Mouse (Mus musculus) left cerebral cortex, postnatal 14 days (tissue): ENCODE results near the gene Mapk8ip2. TPM values are rescaled to one million over a fixed set of nuclear protein-coding genes. Genes with fewer than 3 reads are reported as not detected.

ENCODE experiments used
- total RNA-seq, 2 experiments: library from RNA; stranded (reverse); gene quantifications; 2 replicates each; pipeline ENCODE4 v1.2.3; 2021

The Mapk8ip2 gene
- total RNA-seq, 2 experiments from 2014 or later, result 187 to 201 TPM

Other genes with a start within 250 kb of the Mapk8ip2 start
- 100 to 1,000 TPM; 154 to 159 TPM for gene Ppp6r2, start 242.4 kb upstream of the Mapk8ip2 start, total RNA-seq
- gene Sbf1, start 138.6 kb upstream of the Mapk8ip2 start, total RNA-seq, result 100 to 1,000 TPM; 198 to 204 TPM
- not detected for gene Adm2, start 131.2 kb upstream of the Mapk8ip2 start, total RNA-seq
- gene Miox, start 119.5 kb upstream of the Mapk8ip2 start, total RNA-seq, result not detected
- gene Lmf2, start 98.3 kb upstream of the Mapk8ip2 start, total RNA-seq, result 10 to 100 TPM; 18.0 to 20.3 TPM
- gene Ncaph2, start 98.2 kb upstream of the Mapk8ip2 start, total RNA-seq, result 10 to 100 TPM; 80.2 to 81.3 TPM
- 10 to 100 TPM; 25.6 to 26.0 TPM for gene Sco2, start 80.1 kb upstream of the Mapk8ip2 start, total RNA-seq
- 1 to 10 TPM; 1.5 to 1.7 TPM for gene Tymp, start 76.9 kb upstream of the Mapk8ip2 start, total RNA-seq
- gene Odf3b, start 74.6 kb upstream of the Mapk8ip2 start, total RNA-seq, result 1 to 10 TPM in 1 of 2 experiments, under 1 TPM in 1; 0.35 to 1.0 TPM
- under 1 TPM; 0.19 to 0.44 TPM for gene Klhdc7b, start 69.0 kb upstream of the Mapk8ip2 start, total RNA-seq
- gene Syce3, start 43.4 kb upstream of the Mapk8ip2 start, total RNA-seq, result not detected
- gene Cpt1b, start 28.1 kb upstream of the Mapk8ip2 start, total RNA-seq, result 1 to 10 TPM; 2.2 to 3.4 TPM
- gene C730034F03Rik, start 24.3 kb upstream of the Mapk8ip2 start, total RNA-seq, result 1 to 10 TPM; 1.9 to 2.3 TPM
- gene Gm44502, start 24.2 kb upstream of the Mapk8ip2 start, total RNA-seq, result not detected
- gene Chkb, start 24.0 kb upstream of the Mapk8ip2 start, total RNA-seq, result 10 to 100 TPM; 41.1 to 41.6 TPM
- gene Arsa, start 23.5 kb downstream of the Mapk8ip2 start, total RNA-seq, result 10 to 100 TPM; 27.7 to 31.2 TPM
- 100 to 1,000 TPM; 237 to 253 TPM for gene Shank3, start 45.7 kb downstream of the Mapk8ip2 start, total RNA-seq
- 1 to 10 TPM; 1.2 to 1.3 TPM for gene Acr, start 114.4 kb downstream of the Mapk8ip2 start, total RNA-seq
- gene Rabl2, start 138.0 kb downstream of the Mapk8ip2 start, total RNA-seq, result 10 to 100 TPM; 33.4 to 38.3 TPM